Mouse (Mus musculus) forebrain, embryonic 10.5 days (tissue): Measurements from ENCODE around the gene Mfap1b. TPM values are rescaled to one million over a fixed set of nuclear protein-coding genes. Genes with fewer than 3 reads are reported as not detected.
A peak's percentile ranks its signal among the peaks of the same experiment; 100 is the strongest.

ENCODE experiments used
- DNase-seq: peaks from one replicate; pipeline ENCODE4 v3.0.0-alpha.2; 2017; ENCODE audit warnings: low spot score; ENCODE audit errors: extremely low spot score
- H3K27ac ChIP-seq: fragments of 300-500 bp; sonication (generic); 2 replicates; pipeline ENCODE4 v1.5.1; 2016; ENCODE audit warnings: mild to moderate bottlenecking
- H3K27me3 ChIP-seq: fragments of 300-500 bp; sonication (generic); 2 replicates; pipeline ENCODE4 v1.6.1; 2016; ENCODE audit warnings: mild to moderate bottlenecking; ENCODE audit not compliant: poor library complexity, severe bottlenecking
- H3K36me3 ChIP-seq: fragments of 300-500 bp; sonication (generic); replicated peaks from 2 replicates; pipeline ENCODE4 v1.6.1; 2016; ENCODE audit warnings: mild to moderate bottlenecking, moderate library complexity
- H3K4me1 ChIP-seq: fragments of 300-500 bp; sonication (generic); 2 replicates; pipeline ENCODE4 v1.6.1; 2016
- H3K4me3 ChIP-seq: fragments of 300-500 bp; sonication (generic); 2 replicates; pipeline ENCODE4 v1.5.1; 2016; ENCODE audit warnings: mild to moderate bottlenecking, moderate library complexity
- H3K9me3 ChIP-seq: fragments of 300-500 bp; sonication (generic); 2 replicates; pipeline ENCODE4 v1.6.1; 2016; ENCODE audit warnings: mild to moderate bottlenecking, moderate library complexity
- WGBS: fragments of 180-500 bp; shearing (Covaris S2); methylation state at CpG from one replicate; pipeline ENCODE4 v1.1.7; 2016; 5-methylcytosine and 5-hydroxymethylcytosine counted together
- microRNA-seq: library from miRNA; unstranded; fragments of <30 nt; microRNA quantifications from one replicate; pipeline ENCODE4, GENCODE M21; 2017
- polyA plus RNA-seq: library from polyadenylated mRNA; unstranded; fragments of >200 nt; fragmentation: Nextera tagmentation; extraction: Ambion mirVana; gene quantifications from 2 replicates; pipeline ENCODE4 v1.2.1, GENCODE M21; 2016

Gene Mfap1b
- polyA plus RNA-seq, 1 experiment from 2014 or later, result 53.7 TPM

GRCm38 (mm10) chr2:121414139-121414685, 59.7 kb downstream of the Mfap1b start:
- Histone ChIP-seq H3K4me3 (peak overlapping the region; percentile 79), H3K36me3 (peaks cover 41% of the 10 kb centered on the region), H3K4me1 (peaks cover 36% of the 10 kb centered on the region), H3K27ac (peak overlapping the region; percentile 97), H3K27me3 (no peaks in the 10 kb centered on the region), H3K9me3 (no peaks in the 10 kb centered on the region)
- WGBS, result under 1% methylated on average over 32 of the region's 32 CpGs
- DNase-seq, result no peak

GRCm38 (mm10) chr2:121413387-121414042, 60.4 kb downstream of the Mfap1b start, which contains the start of the genes Pdia3 and Catsper2:
Pdia3 (plus strand) TSS chr2:121413775.
Catsper2 (minus strand) TSS chr2:121413792.
- Histone ChIP-seq H3K27ac (peak within 1 kb of the TSS; percentile 97), H3K4me1 (peaks cover 36% of the 10 kb centered on the region), H3K27me3 (no peaks in the 10 kb centered on the region), H3K9me3 (no peaks in the 10 kb centered on the region), H3K4me3 (peak within 1 kb of the TSS; percentile 79), H3K36me3 (peaks cover 34% of the 10 kb centered on the region)
- DNase-seq, result peak; percentile 97
- under 1% methylated on average over 67 of the region's 68 CpGs for WGBS

- Histone ChIP-seq H3K9me3 (no peaks in the 10 kb centered on the region), H3K27ac (peak overlapping the region; percentile 97), H3K27me3 (no peaks in the 10 kb centered on the region), H3K36me3 (peaks cover 28% of the 10 kb centered on the region), H3K4me3 (peak overlapping the region; percentile 79), H3K4me1 (peaks cover 36% of the 10 kb centered on the region)
- DNase-seq, result no peak
- 15% methylated on average over 4 of the region's 4 CpGs for WGBS
Measured at GRCm38 (mm10) chr2:121412843-121413386, 61.0 kb downstream of the Mfap1b start.

Small RNA genes within 50 kb of the gene (microRNA-seq; reads per million reads assigned to microRNA genes)
- not detected for gene Gm22953

Other genes with a start within 250 kb of the Mfap1b start
- 134 and 144 TPM in 2 replicates for gene Trp53bp1, start 202.7 kb downstream of the Mfap1b start, polyA plus RNA-seq
- gene Map1a, start 184.5 kb downstream of the Mfap1b start, polyA plus RNA-seq, result 6.5 and 6.6 TPM in 2 replicates
- gene Ppip5k1, start 118.7 kb downstream of the Mfap1b start, polyA plus RNA-seq, result 10.1 and 11.0 TPM in 2 replicates
- gene Ckmt1, start 116.4 kb downstream of the Mfap1b start, polyA plus RNA-seq, result 2.2 and 3.9 TPM in 2 replicates
- not detected in 2 replicates for gene Strc, start 86.9 kb downstream of the Mfap1b start, polyA plus RNA-seq
- 578 and 630 TPM in 2 replicates for gene Pdia3, start 60.3 kb downstream of the Mfap1b start, polyA plus RNA-seq
- gene Catsper2, start 60.3 kb downstream of the Mfap1b start, polyA plus RNA-seq, result 1.5 and 2.0 TPM in 2 replicates
- 4.3 and 5.0 TPM in 2 replicates for gene Ell3, start 29.8 kb downstream of the Mfap1b start, polyA plus RNA-seq
- gene Serf2, start 24.9 kb downstream of the Mfap1b start, polyA plus RNA-seq, result 449 TPM in 2 replicates
- gene Hypk, start 20.8 kb downstream of the Mfap1b start, polyA plus RNA-seq, result 142 and 161 TPM in 2 replicates
- gene Serinc4, start 17.3 kb downstream of the Mfap1b start, polyA plus RNA-seq, result 0.15 and 0.27 TPM in 2 replicates
- 27.9 and 29.5 TPM in 2 replicates for gene Mfap1a, start 32.6 kb upstream of the Mfap1b start, polyA plus RNA-seq
- 15.0 and 15.8 TPM in 2 replicates for gene Wdr76, start 32.7 kb upstream of the Mfap1b start, polyA plus RNA-seq